Mouse (Mus musculus) embryonic fibroblast, embryonic 13.5 days (primary cell): Measurements from ENCODE around the gene Adam22. TPM values are rescaled to one million over a fixed set of nuclear protein-coding genes. Genes with fewer than 3 reads are reported as not detected.

Source experiments
- H3K27ac ChIP-seq: 2 replicates; pipeline ENCODE4 v1.5.1; 2012; ENCODE audit warnings: low read length, control low read depth, inconsistent platforms; ENCODE audit not compliant: insufficient read depth
- H3K4me1 ChIP-seq: 2 replicates; pipeline ENCODE4 v1.6.1; 2011; ENCODE audit warnings: low read length; ENCODE audit not compliant: control insufficient read depth, insufficient read depth
- H3K4me3 ChIP-seq: 2 replicates; pipeline ENCODE4 v1.5.1; 2011; ENCODE audit warnings: mild to moderate bottlenecking, control low read depth, low read length; ENCODE audit not compliant: insufficient read depth
- CTCF ChIP-seq: IDR thresholded peaks from 2 replicates; pipeline ENCODE4 v1.5.1; 2011; ENCODE audit warnings: mild to moderate bottlenecking, control low read depth, low read length, moderate library complexity, borderline replicate concordance; ENCODE audit not compliant: insufficient read depth
- POLR2A ChIP-seq: IDR thresholded peaks from 2 replicates; pipeline ENCODE4 v1.6.1; 2011; ENCODE audit warnings: low read depth, mild to moderate bottlenecking, control low read depth, low read length, moderate library complexity
- polyA plus RNA-seq: library from polyadenylated mRNA; stranded (reverse); fragments of >200 nt; gene quantifications from 2 replicates; pipeline ENCODE4 v1.2.4, GENCODE M21; 2011; ENCODE audit warnings: low read depth; ENCODE audit not compliant: missing spikeins, insufficient read length

Gene Adam22
- polyA plus RNA-seq, 1 experiment: 10.4 TPM

DNA sequence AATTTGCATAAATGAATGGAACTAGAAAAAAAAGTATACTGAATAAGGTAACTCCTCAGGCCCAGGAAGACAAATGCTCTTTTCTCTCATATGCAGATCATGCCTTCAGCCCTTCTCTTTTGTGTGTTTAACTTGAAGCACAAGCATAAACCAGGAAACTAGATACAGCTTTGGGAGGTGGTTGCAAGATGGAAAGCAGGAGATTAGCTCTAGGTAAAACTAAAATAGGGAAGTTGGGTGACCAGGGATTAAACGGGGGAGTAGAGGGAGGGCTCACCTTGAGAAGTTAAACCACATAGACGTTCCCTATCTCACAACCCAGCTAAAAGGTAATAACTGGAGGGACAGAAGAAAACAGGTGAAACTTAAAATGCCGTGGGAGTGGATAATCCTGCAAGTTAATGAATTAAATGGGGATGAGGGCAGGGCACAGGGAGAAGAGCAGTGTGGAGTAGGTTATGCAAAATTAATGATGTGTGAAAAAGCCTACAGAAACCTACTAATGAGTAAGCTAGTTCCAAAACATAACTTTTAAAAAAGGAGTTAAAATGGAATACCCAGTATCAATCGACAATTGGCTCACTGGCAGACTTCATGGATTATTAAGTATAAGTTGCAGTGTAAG is 40.2 kb downstream of the Adam22 start:
- Histone ChIP-seq H3K27ac (no peak overlapping the region), H3K4me1 (no peaks in the 10 kb centered on the region), H3K4me3 (no peak overlapping the region)
- no peak for TF ChIP-seq CTCF

DNA sequence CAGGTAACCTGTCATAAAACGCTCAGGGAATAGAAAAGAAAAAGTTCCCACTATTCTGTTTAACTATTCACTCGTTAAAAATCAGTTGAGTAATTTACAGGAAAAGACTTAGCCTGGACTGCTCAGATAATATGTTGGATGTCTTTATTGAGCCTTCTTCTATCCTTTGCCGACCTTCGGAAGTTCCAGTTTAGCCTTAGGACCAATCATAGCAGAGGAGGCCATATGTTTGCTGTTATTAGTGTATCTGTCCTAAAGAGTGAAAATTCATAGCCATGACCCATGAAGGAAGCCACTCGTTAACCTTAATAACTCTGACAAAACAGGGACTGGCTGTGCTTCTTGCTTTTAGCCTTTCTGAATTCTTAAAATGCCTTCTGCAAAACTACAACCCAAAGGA is 41.3 kb downstream of the Adam22 start:
- H3K27ac ChIP-seq: no peak overlapping the region
- no peaks in the 10 kb centered on the region for H3K4me1 ChIP-seq
- TF ChIP-seq CTCF: no peak
- no peak for TF ChIP-seq POLR2A
- no peak overlapping the region for H3K4me3 ChIP-seq

DNA sequence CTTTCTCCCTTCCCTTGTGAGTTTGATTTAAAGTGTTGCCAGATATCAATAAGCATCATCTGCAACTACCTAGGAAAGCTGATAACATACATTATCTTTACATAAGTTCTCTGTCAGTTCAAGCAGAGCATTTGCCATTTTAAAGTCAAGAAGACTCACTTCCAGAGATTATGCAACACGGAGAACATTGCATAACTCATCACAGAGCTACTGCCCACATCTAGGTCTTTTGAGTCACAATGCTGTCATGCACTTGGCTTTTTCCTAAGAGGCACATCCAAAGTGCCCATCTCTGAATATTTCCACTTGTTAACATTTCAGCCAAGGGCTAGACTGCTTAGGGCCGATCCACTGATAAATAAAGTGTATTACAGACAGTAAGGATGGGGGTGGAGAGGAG is 55.6 kb downstream of the Adam22 start:
- peak overlapping the region; percentile 55; the same call in 1 of the 2 replicates for H3K27ac ChIP-seq
- peaks cover 6% of the 10 kb centered on the region for H3K4me1 ChIP-seq
- H3K4me3 ChIP-seq: no peak overlapping the region
- no peak for TF ChIP-seq CTCF
- no peak for TF ChIP-seq POLR2A

DNA sequence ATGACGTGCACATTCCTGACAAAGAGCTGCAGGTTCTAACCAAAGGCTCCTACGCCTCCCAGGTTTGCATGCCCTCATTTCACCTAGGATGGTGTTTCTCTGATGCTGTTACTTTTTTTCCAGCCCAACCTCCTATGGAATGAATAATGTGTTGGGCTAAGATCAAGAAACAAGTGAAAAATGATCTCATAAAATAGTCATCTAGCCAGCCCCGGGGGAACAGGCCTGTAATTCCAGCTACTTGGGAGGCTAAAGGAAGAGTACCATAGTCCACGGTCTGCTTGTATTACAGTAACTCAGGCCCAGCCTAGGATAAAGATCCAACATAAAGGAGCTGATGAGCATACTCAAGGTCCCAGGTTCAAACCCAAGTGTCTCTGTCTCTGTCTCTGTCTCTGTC is 57.1 kb downstream of the Adam22 start:
- Histone ChIP-seq H3K27ac (no peak overlapping the region), H3K4me1 (peaks cover 6% of the 10 kb centered on the region), H3K4me3 (no peak overlapping the region)
- TF ChIP-seq POLR2A: no peak
- no peak for TF ChIP-seq CTCF

- Histone ChIP-seq H3K4me3 (no peak overlapping the region), H3K27ac (peak overlapping the region; percentile 36; the same call in 1 of the 2 replicates)
- TF ChIP-seq CTCF (no peak), POLR2A (no peak)
These were observed 70.1 kb downstream of the Adam22 start for GRCm38 (mm10) chr5:8297719-8298419.

GRCm38 (mm10) chr5:8293287-8293686 is 74.7 kb downstream of the Adam22 start:
- TF ChIP-seq POLR2A (no peak), CTCF (no peak)
- H3K27ac ChIP-seq: no peak overlapping the region

More at GRCm38 (mm10) chr5:8297719-8298419, 70.1 kb downstream of the Adam22 start:
- H3K4me1 ChIP-seq: no peaks in the 10 kb centered on the region; the same call in 1 of the 2 replicates

GRCm38 (mm10) chr5:8291496-8291895 is 76.5 kb downstream of the Adam22 start:
- Histone ChIP-seq H3K27ac (no peak overlapping the region), H3K4me1 (no peaks in the 10 kb centered on the region; the same call in 1 of the 2 replicates), H3K4me3 (no peak overlapping the region)
- TF ChIP-seq CTCF (no peak), POLR2A (no peak)

More at GRCm38 (mm10) chr5:8293287-8293686, 74.7 kb downstream of the Adam22 start:
- no peaks in the 10 kb centered on the region; the same call in 1 of the 2 replicates for H3K4me1 ChIP-seq
- H3K4me3 ChIP-seq: no peak overlapping the region

GRCm38 (mm10) chr5:8289678-8290614 is 78.0 kb downstream of the Adam22 start:
- no peak overlapping the region for H3K4me3 ChIP-seq
- no peaks in the 10 kb centered on the region; the same call in 1 of the 2 replicates for H3K4me1 ChIP-seq
- H3K27ac ChIP-seq: no peak overlapping the region
- no peak for TF ChIP-seq CTCF
- no peak for TF ChIP-seq POLR2A

DNA sequence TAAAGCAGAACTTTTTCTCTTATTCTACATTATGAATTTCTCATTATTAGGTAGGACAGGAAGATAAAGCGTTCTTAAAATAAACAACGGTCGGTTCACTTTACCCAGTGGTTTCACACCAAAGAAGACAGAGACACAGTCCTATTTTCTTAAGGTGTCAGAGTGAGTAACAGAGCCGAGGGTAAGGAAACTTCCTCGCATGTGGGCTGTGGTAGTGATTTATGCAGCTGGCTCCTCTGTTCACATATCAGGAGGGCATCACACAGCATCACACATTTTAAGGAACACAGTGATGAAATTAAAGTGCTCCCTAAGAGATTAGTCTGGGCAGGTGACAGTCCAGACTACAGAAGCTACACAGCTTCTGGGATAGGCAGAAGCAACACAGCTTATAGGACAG is 83.8 kb downstream of the Adam22 start:
- Histone ChIP-seq H3K4me3 (no peak overlapping the region), H3K4me1 (no peaks in the 10 kb centered on the region), H3K27ac (no peak overlapping the region)
- TF ChIP-seq CTCF (no peak), POLR2A (no peak)
